28 mouse cellular contexts compared by ENCODE assay signal in genomic region chr7:145337889-145338288, GRCm38 (mm10). TPM values are rescaled to one million over a fixed set of nuclear protein-coding genes. Genes with fewer than 3 reads are reported as not detected.
DNase-seq lines count a peak whose midpoint lies in the region; ATAC-seq and TF ChIP-seq lines count a peak whose summit lies in the region.
"Had no signal": no experiment of that assay in that cellular context is flagged by ENCODE, and none has a peak within 500 bp of the region (broad histone marks: within the 10 kb centered on the region; RNA-seq: fewer than 3 reads in every experiment).

No protein-coding gene starts in this region.

- TF ChIP-seq CTCF in cerebellum, adult 2 months (IDR thresholded peaks at IDR 0.05; ENCODE audit: borderline replicate concordance, insufficient read depth, low read depth, low read length): no peak

- H3K4me3 ChIP-seq in cerebellum, adult 2 months (replicated peaks; ENCODE audit: insufficient read depth, low read depth, low read length): no peak overlapping the region
- H3K4me3 ChIP-seq in midbrain, embryonic 11.5 days (ENCODE audit: low read depth, low read length): no peak overlapping the region
- H3K4me3 ChIP-seq in kidney, embryonic 14.5 days (ENCODE audit: low read length): no peak overlapping the region
- H3K4me3 ChIP-seq: embryonic facial prominence, embryonic 10.5 days; embryonic facial prominence, embryonic 13.5 days; erythroblast, embryonic 14.5 days; forebrain, embryonic 12.5 days; forebrain, embryonic 15.5 days; heart, embryonic 12.5 days; heart, embryonic 15.5 days; hindbrain, embryonic 10.5 days; hindbrain, embryonic 13.5 days; intestine, embryonic 15.5 days had no signal

- no peaks in the 10 kb centered on the region for H3K27me3 ChIP-seq in cerebellum, adult 2 months (ENCODE audit: control insufficient read depth, insufficient read depth, low read length)
- H3K27me3 ChIP-seq in midbrain, embryonic 11.5 days (ENCODE audit: control insufficient read depth, insufficient read depth, low read length): no peaks in the 10 kb centered on the region
- H3K27me3 ChIP-seq in kidney, embryonic 14.5 days (ENCODE audit: control insufficient read depth, insufficient read depth, low read length): no peaks in the 10 kb centered on the region
- H3K27me3 ChIP-seq: embryonic facial prominence, embryonic 13.5 days; forebrain, embryonic 15.5 days; heart, embryonic 15.5 days; hindbrain, embryonic 13.5 days; intestine, embryonic 15.5 days had no signal

- no peak overlapping the region for H3K4me2 ChIP-seq in midbrain, embryonic 11.5 days
- no peak overlapping the region for H3K4me2 ChIP-seq in kidney, embryonic 14.5 days (replicated peaks; ENCODE audit: low read depth, low read length)
- H3K4me2 ChIP-seq: embryonic facial prominence, embryonic 13.5 days; forebrain, embryonic 12.5 days; forebrain, embryonic 15.5 days; heart, embryonic 12.5 days; heart, embryonic 15.5 days; hindbrain, embryonic 13.5 days; intestine, embryonic 15.5 days had no signal

- no peak for TF ChIP-seq POLR2A in cerebellum, adult 2 months (IDR thresholded peaks at IDR 0.05; ENCODE audit: borderline replicate concordance, insufficient read depth, low read length)

- no peak for ATAC-seq in midbrain, embryonic 11.5 days (ENCODE audit: low FRiP score)
- no peak for ATAC-seq in kidney, embryonic 14.5 days (ENCODE audit: low FRiP score, low TSS enrichment)
- ATAC-seq: activated CD4-positive, CD25-positive, alpha-beta regulatory T cell, adult 4 months; forebrain, embryonic 15.5 days; hindbrain, embryonic 16.5 days; intestine, embryonic 15.5 days had no signal

- H3K9ac ChIP-seq in midbrain, embryonic 11.5 days (ENCODE audit: low read length): no peak overlapping the region
- no peak overlapping the region for H3K9ac ChIP-seq in kidney, embryonic 14.5 days (ENCODE audit: low read depth, low read length)
- H3K9ac ChIP-seq: embryonic facial prominence, embryonic 13.5 days; forebrain, embryonic 12.5 days; forebrain, embryonic 15.5 days; heart, embryonic 12.5 days; heart, embryonic 15.5 days; hindbrain, embryonic 13.5 days; intestine, embryonic 15.5 days had no signal

- H3K4me1 ChIP-seq in cerebellum, adult 2 months (ENCODE audit: control insufficient read depth, insufficient read depth, low read length): peaks cover 47% of the 10 kb centered on the region
- H3K4me1 ChIP-seq in midbrain, embryonic 11.5 days (ENCODE audit: control insufficient read depth, insufficient read depth, low read length): no peaks in the 10 kb centered on the region
- H3K4me1 ChIP-seq in kidney, embryonic 14.5 days (ENCODE audit: control insufficient read depth, insufficient read depth, low read length): peaks cover 4% of the 10 kb centered on the region; the same call in 1 of the 2 replicates
- H3K4me1 ChIP-seq: forebrain, embryonic 12.5 days; forebrain, embryonic 15.5 days; heart, embryonic 12.5 days; intestine, embryonic 15.5 days had no signal

- H3K9me3 ChIP-seq in midbrain, embryonic 11.5 days (ENCODE audit: control insufficient read depth, low read length): no peaks in the 10 kb centered on the region
- H3K9me3 ChIP-seq in kidney, embryonic 14.5 days (ENCODE audit: control insufficient read depth, low read length): no peaks in the 10 kb centered on the region
- H3K9me3 ChIP-seq: embryonic facial prominence, embryonic 10.5 days; embryonic facial prominence, embryonic 13.5 days; forebrain, embryonic 12.5 days; forebrain, embryonic 15.5 days; heart, embryonic 12.5 days; heart, embryonic 15.5 days; hindbrain, embryonic 13.5 days; intestine, embryonic 15.5 days had no signal

- no peaks in the 10 kb centered on the region for H3K36me3 ChIP-seq in midbrain, embryonic 11.5 days (ENCODE audit: control insufficient read depth, insufficient read depth, low read length)
- no peaks in the 10 kb centered on the region for H3K36me3 ChIP-seq in kidney, embryonic 14.5 days (ENCODE audit: control insufficient read depth, insufficient read depth, low read length)
- H3K36me3 ChIP-seq: embryonic facial prominence, embryonic 10.5 days; embryonic facial prominence, embryonic 13.5 days; forebrain, embryonic 12.5 days; forebrain, embryonic 15.5 days; heart, embryonic 12.5 days; heart, embryonic 15.5 days; hindbrain, embryonic 10.5 days; hindbrain, embryonic 13.5 days; intestine, embryonic 15.5 days had no signal

- DNase-seq in cerebellum, adult 2 months: peak; percentile 65 to 77
- no peak for DNase-seq in cerebellum, postnatal 14 days
- DNase-seq in brain, adult 2 months (ENCODE audit: low read depth, low spot score): peak; percentile 91
- DNase-seq in cerebellum, adult 9-11 months: peak; percentile 68
- no peak for DNase-seq in midbrain, embryonic 11.5 days (ENCODE audit: low spot score, missing footprints)
- DNase-seq: adrenal gland, adult 8-10 months; adrenal gland, postnatal 25 days; embryo, embryonic 11 days; gastrocnemius, postnatal 25 days; heart, adult 18-20 months; heart, postnatal 10 days; heart, postnatal 36 days; kidney, adult 11 months had no signal

- WGBS in cerebellum, adult 2 months: 43% methylated on average over 2 of the region's 2 CpGs
- WGBS in midbrain, embryonic 11.5 days: 80% methylated on average over 2 of the region's 2 CpGs
- 72% methylated on average over 2 of the region's 2 CpGs for WGBS in kidney, embryonic 14.5 days

- H3K27ac ChIP-seq in cerebellum, adult 2 months (ENCODE audit: insufficient read depth, low read length): peak overlapping the region; percentile 66
- no peak overlapping the region for H3K27ac ChIP-seq in midbrain, embryonic 11.5 days (ENCODE audit: low read depth, low read length)
- no peak overlapping the region for H3K27ac ChIP-seq in kidney, embryonic 14.5 days (ENCODE audit: low read depth, low read length)
- H3K27ac ChIP-seq: embryonic facial prominence, embryonic 10.5 days; embryonic facial prominence, embryonic 13.5 days; forebrain, embryonic 12.5 days; forebrain, embryonic 15.5 days; heart, embryonic 15.5 days; hindbrain, embryonic 10.5 days; hindbrain, embryonic 13.5 days; intestine, embryonic 15.5 days had no signal

RNA-seq across cellular contexts. Expression of gene Mrgprd, which starts 23.3 kb away (rescaled TPM):
- polyA plus RNA-seq in cerebellum, adult 2 months (2012; rRNA removed): not detected in 2 replicates
- not detected in 2 replicates for polyA plus RNA-seq in midbrain, embryonic 11.5 days (2014; fragmentation: Nextera tagmentation; extraction: Ambion mirVana)
- polyA plus RNA-seq in kidney, embryonic 14.5 days (2014; fragmentation: Nextera tagmentation; extraction: Ambion mirVana): not detected in 2 replicates
- polyA plus RNA-seq: activated CD4-positive, CD25-positive, alpha-beta regulatory T cell, adult 4 months; cortical plate, adult 2 months; embryonic facial prominence, embryonic 10.5 days; embryonic facial prominence, embryonic 13.5 days; erythroblast, embryonic 14.5 days; forebrain, embryonic 12.5 days; forebrain, embryonic 15.5 days; gonadal fat pad, adult 2 months; heart, embryonic 12.5 days; heart, embryonic 15.5 days; hindbrain, embryonic 10.5 days; hindbrain, embryonic 13.5 days; intestine, embryonic 15.5 days had no signal

RNA-seq across cellular contexts. Expression of gene Mrgprf, which starts 37.3 kb away (rescaled TPM):
- polyA plus RNA-seq in cerebellum, adult 2 months (2012; rRNA removed): 24.0 and 30.8 TPM in 2 replicates
- polyA plus RNA-seq in midbrain, embryonic 11.5 days (2014; fragmentation: Nextera tagmentation; extraction: Ambion mirVana): 0.51 and 0.87 TPM in 2 replicates
- 1.7 and 2.2 TPM in 2 replicates for polyA plus RNA-seq in kidney, embryonic 14.5 days (2014; fragmentation: Nextera tagmentation; extraction: Ambion mirVana)
- polyA plus RNA-seq: activated CD4-positive, CD25-positive, alpha-beta regulatory T cell, adult 4 months; erythroblast, embryonic 14.5 days had no signal

RNA-seq across cellular contexts. Expression of gene Tpcn2, which starts 54.1 kb away (rescaled TPM):
- 24.4 and 29.0 TPM in 2 replicates for polyA plus RNA-seq in cerebellum, adult 2 months (2012; rRNA removed)
- polyA plus RNA-seq in midbrain, embryonic 11.5 days (2014; fragmentation: Nextera tagmentation; extraction: Ambion mirVana): 1.5 and 1.9 TPM in 2 replicates
- 4.0 and 4.4 TPM in 2 replicates for polyA plus RNA-seq in kidney, embryonic 14.5 days (2014; fragmentation: Nextera tagmentation; extraction: Ambion mirVana)
- polyA plus RNA-seq: erythroblast, embryonic 14.5 days had no signal

Comparison
In these comparisons a context has a peak if more than half of its experiments do, and no peak if none do; other contexts are left out.
1. DNase-seq: peak in cerebellum, adult 2 months (2 of 2), brain, adult 2 months (single experiment) and cerebellum, adult 9-11 months (single experiment); none in cerebellum, postnatal 14 days (0 of 2) and midbrain, embryonic 11.5 days (single experiment).